Mouse (Mus musculus) kidney, embryonic 14.5 days (tissue): ENCODE measurements around the gene Gm49368. TPM values are rescaled to one million over a fixed set of nuclear protein-coding genes. Genes with fewer than 3 reads are reported as not detected.
A peak's percentile ranks its signal among the peaks of the same experiment; 100 is the strongest.
"Not testable (repeated sequence)": the region's sequence is repeated elsewhere in the genome, so short reads cannot be mapped to it uniquely, and the experiment has no call there.

Experiments used
- ATAC-seq: fragments of 200-750 bp; cut with Nextera tagmentation; 2 replicates; pipeline ENCODE4 v1.8.0; 2017; ENCODE audit warnings: moderate number of reproducible peaks, mild to moderate bottlenecking, moderate TSS enrichment, moderate library complexity; ENCODE audit not compliant: low FRiP score, low TSS enrichment
- H3K27ac ChIP-seq: fragments of 300-500 bp; sonication (generic); 2 replicates; pipeline ENCODE4 v1.5.1; 2014; ENCODE audit warnings: low read depth, mild to moderate bottlenecking, low read length, moderate library complexity, mixed read lengths
- H3K27me3 ChIP-seq: fragments of 300-500 bp; sonication (generic); 2 replicates; pipeline ENCODE4 v1.6.1; 2014; ENCODE audit warnings: mild to moderate bottlenecking, low read length; ENCODE audit not compliant: control insufficient read depth, insufficient read depth
- H3K36me3 ChIP-seq: fragments of 300-500 bp; sonication (generic); 2 replicates; pipeline ENCODE4 v1.6.1; 2014; ENCODE audit warnings: low read length, mixed read lengths; ENCODE audit not compliant: control insufficient read depth, insufficient read depth
- H3K4me1 ChIP-seq: fragments of 300-500 bp; sonication (generic); 2 replicates; pipeline ENCODE4 v1.6.1; 2014; ENCODE audit warnings: low read length, mixed read lengths; ENCODE audit not compliant: control insufficient read depth, insufficient read depth
- H3K4me2 ChIP-seq: fragments of 300-500 bp; sonication (generic); replicated peaks from 2 replicates; pipeline ENCODE4 v1.6.1; 2014; ENCODE audit warnings: low read depth, mild to moderate bottlenecking, low read length
- H3K4me3 ChIP-seq: fragments of 300-500 bp; sonication (generic); 2 replicates; pipeline ENCODE4 v1.5.1; 2014; ENCODE audit warnings: mild to moderate bottlenecking, low read length
- H3K9ac ChIP-seq: fragments of 300-500 bp; sonication (generic); 2 replicates; pipeline ENCODE4 v1.6.1; 2014; ENCODE audit warnings: low read depth, mild to moderate bottlenecking, low read length, moderate library complexity
- H3K9me3 ChIP-seq: fragments of 300-500 bp; sonication (generic); 2 replicates; pipeline ENCODE4 v1.6.1; 2016; ENCODE audit warnings: low read length; ENCODE audit not compliant: control insufficient read depth
- WGBS: fragments of 180-500 bp; shearing (Covaris S2); extraction: QIAGEN DNeasy Blood & Tissue Kit; methylation state at CpG from one replicate; pipeline ENCODE4 v1.1.7; 2014; 5-methylcytosine and 5-hydroxymethylcytosine counted together
- polyA plus RNA-seq: library from polyadenylated mRNA; unstranded; fragments of >200 nt; fragmentation: Nextera tagmentation; extraction: Ambion mirVana; gene quantifications from 2 replicates; pipeline ENCODE4 v1.2.1, GENCODE M21; 2014

Gm49368 gene
- polyA plus RNA-seq, 1 experiment from 2014 or later = not detected

- no peak for ATAC-seq
- H3K4me1 ChIP-seq = no peaks in the 10 kb centered on the region
- no peak overlapping the region for H3K4me3 ChIP-seq
- H3K4me2 ChIP-seq = no peak overlapping the region
- no peak overlapping the region for H3K9ac ChIP-seq
- H3K36me3 ChIP-seq = no peaks in the 10 kb centered on the region
- H3K27ac ChIP-seq = no peak overlapping the region
- WGBS = 80% methylated on average over 4 of the region's 4 CpGs
- H3K27me3 ChIP-seq = no peaks in the 10 kb centered on the region
- H3K9me3 ChIP-seq = no peaks in the 10 kb centered on the region
Measured at GRCm38 (mm10) chr7:128024932-128025331, 37.6 kb upstream of the Gm49368 start.

- no peak overlapping the region for H3K27ac ChIP-seq
- no peaks in the 10 kb centered on the region for H3K9me3 ChIP-seq
- no peaks in the 10 kb centered on the region for H3K36me3 ChIP-seq
- no peak for ATAC-seq
- no peaks in the 10 kb centered on the region for H3K27me3 ChIP-seq
- no peak overlapping the region for H3K9ac ChIP-seq
- no peak overlapping the region for H3K4me2 ChIP-seq
- no peak overlapping the region for H3K4me3 ChIP-seq
- no peaks in the 10 kb centered on the region for H3K4me1 ChIP-seq
- 73% methylated on average over 4 of the region's 4 CpGs for WGBS
Measured at GRCm38 (mm10) chr7:128025381-128025780, 37.1 kb upstream of the Gm49368 start.

- Histone ChIP-seq H3K36me3 (no peaks in the 10 kb centered on the region), H3K27ac (no peak overlapping the region), H3K4me3 (no peak overlapping the region), H3K27me3 (no peaks in the 10 kb centered on the region), H3K4me2 (no peak overlapping the region), H3K9me3 (no peaks in the 10 kb centered on the region), H3K9ac (no peak overlapping the region), H3K4me1 (no peaks in the 10 kb centered on the region)
- whole genome bisulfite sequencing = 37% methylated on average over 9 of the region's 9 CpGs
- ATAC-seq = peak; percentile 64; the same call in 1 of the 2 replicates
Measured at GRCm38 (mm10) chr7:128031403-128031976, 31.0 kb upstream of the Gm49368 start.

GRCm38 (mm10) chr7:128032290-128032988 is 30.0 kb upstream of the Gm49368 start:
- Histone ChIP-seq H3K27ac (no peak overlapping the region), H3K4me3 (no peak overlapping the region), H3K9ac (no peak overlapping the region), H3K9me3 (no peaks in the 10 kb centered on the region), H3K4me1 (no peaks in the 10 kb centered on the region), H3K4me2 (no peak overlapping the region), H3K27me3 (no peaks in the 10 kb centered on the region), H3K36me3 (no peaks in the 10 kb centered on the region)
- no peak for ATAC-seq
- 91% methylated on average over 5 of the region's 5 CpGs for WGBS

- no peak overlapping the region for H3K27ac ChIP-seq
- ATAC-seq = no peak
- no peaks in the 10 kb centered on the region for H3K9me3 ChIP-seq
- H3K4me1 ChIP-seq = no peaks in the 10 kb centered on the region
- H3K9ac ChIP-seq = no peak overlapping the region
- H3K27me3 ChIP-seq = no peaks in the 10 kb centered on the region
- H3K4me3 ChIP-seq = no peak overlapping the region
- WGBS = 94% methylated on average over 3 of the region's 3 CpGs
- no peak overlapping the region for H3K4me2 ChIP-seq
- H3K36me3 ChIP-seq = no peaks in the 10 kb centered on the region
Measured at GRCm38 (mm10) chr7:128032989-128033293, 29.5 kb upstream of the Gm49368 start.

- no peaks in the 10 kb centered on the region for H3K27me3 ChIP-seq
- 93% methylated on average over 4 of the region's 4 CpGs for WGBS
- no peaks in the 10 kb centered on the region for H3K9me3 ChIP-seq
- no peak overlapping the region for H3K4me2 ChIP-seq
- no peaks in the 10 kb centered on the region for H3K36me3 ChIP-seq
- no peak overlapping the region for H3K4me3 ChIP-seq
- no peak overlapping the region for H3K27ac ChIP-seq
- H3K9ac ChIP-seq = no peak overlapping the region
- ATAC-seq = no peak
- H3K4me1 ChIP-seq = no peaks in the 10 kb centered on the region
Measured at GRCm38 (mm10) chr7:128033616-128034015, 28.9 kb upstream of the Gm49368 start.

GRCm38 (mm10) chr7:128042161-128042820 is 20.2 kb upstream of the Gm49368 start:
- H3K9ac ChIP-seq, H3K27me3 ChIP-seq, H3K36me3 ChIP-seq, H3K9me3 ChIP-seq, H3K27ac ChIP-seq, H3K4me2 ChIP-seq, H3K4me3 ChIP-seq, H3K4me1 ChIP-seq, ATAC-seq: not testable (repeated sequence)
- WGBS = 74% methylated on average over 15 of the region's 15 CpGs

- Histone ChIP-seq H3K36me3 (no peaks in the 10 kb centered on the region), H3K4me1 (no peaks in the 10 kb centered on the region), H3K4me3 (no peak overlapping the region), H3K9me3 (no peaks in the 10 kb centered on the region), H3K27me3 (no peaks in the 10 kb centered on the region), H3K27ac (no peak overlapping the region), H3K9ac (no peak overlapping the region), H3K4me2 (no peak overlapping the region)
- no peak for ATAC-seq
- 63% methylated on average over 4 of the region's 4 CpGs for WGBS
Measured at GRCm38 (mm10) chr7:128044142-128044785, 18.2 kb upstream of the Gm49368 start.

- Histone ChIP-seq H3K9me3 (no peaks in the 10 kb centered on the region), H3K4me3 (no peak overlapping the region), H3K9ac (no peak overlapping the region), H3K4me1 (0 out of 2 replicates have a peak, but pooled peaks cover under 1% of the 10 kb centered on the region), H3K27me3 (no peaks in the 10 kb centered on the region), H3K36me3 (no peaks in the 10 kb centered on the region), H3K4me2 (no peak overlapping the region), H3K27ac (no peak overlapping the region)
- no peak for ATAC-seq
- whole genome bisulfite sequencing = 68% methylated on average over 2 of the region's 2 CpGs
Measured at GRCm38 (mm10) chr7:128045640-128046039, 16.8 kb upstream of the Gm49368 start.
